Mouse (Mus musculus) testis, postnatal 14 days (tissue): ENCODE results near the gene Pdxk.
A peak's percentile ranks its signal among the peaks of the same experiment; 100 is the strongest.
"Not testable (repeated sequence)": the region's sequence is repeated elsewhere in the genome, so short reads cannot be mapped to it uniquely, and the experiment has no call there.

Experiments
- DNase-seq: peaks from one replicate; pipeline ENCODE4 v3.0.0; 2021; ENCODE audit warnings: low spot score

Gene Pdxk

GRCm38 (mm10) chr10:78464792-78465207 lies at the start of gene Pdxk:
Gene Pdxk (minus strand): TSS chr10:78464975.
- peak; percentile 89 for DNase-seq

DNA sequence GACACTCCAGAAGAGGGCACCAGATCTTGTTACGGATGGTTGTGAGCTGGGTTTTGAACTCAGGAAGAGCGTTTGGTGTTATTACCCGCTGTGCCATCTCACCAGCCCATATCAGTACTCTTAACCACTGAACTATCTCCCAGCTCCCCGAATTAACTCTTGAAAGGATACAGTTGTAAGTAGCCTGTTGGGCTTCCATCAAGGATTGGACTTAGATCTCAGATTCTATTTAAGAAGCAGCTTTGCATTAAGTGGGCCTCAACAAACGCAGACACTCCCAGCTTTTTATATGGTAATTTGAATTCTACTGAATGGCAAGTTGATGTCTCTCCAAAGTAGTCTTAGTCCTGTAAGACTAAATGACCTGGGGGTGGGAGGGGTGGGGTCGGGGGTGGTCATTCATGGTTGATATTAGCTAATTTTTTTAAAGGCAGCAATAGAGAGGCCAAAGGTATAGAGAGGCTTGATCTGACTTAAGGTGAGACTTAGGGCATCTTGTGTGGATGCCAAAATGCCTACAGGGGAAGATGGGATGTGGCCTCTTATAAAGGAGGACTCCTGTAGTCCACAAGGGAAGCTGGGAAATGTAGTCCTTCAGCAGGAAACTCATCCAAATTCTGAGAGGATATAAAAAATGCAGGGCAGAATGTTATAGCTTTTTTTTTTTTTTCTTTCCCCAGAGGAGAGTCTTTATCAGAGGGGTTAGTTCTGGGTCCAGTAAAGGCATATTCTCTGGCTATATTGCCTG lies 38.4 kb upstream of the Pdxk start:
- no peak for DNase-seq

DNA sequence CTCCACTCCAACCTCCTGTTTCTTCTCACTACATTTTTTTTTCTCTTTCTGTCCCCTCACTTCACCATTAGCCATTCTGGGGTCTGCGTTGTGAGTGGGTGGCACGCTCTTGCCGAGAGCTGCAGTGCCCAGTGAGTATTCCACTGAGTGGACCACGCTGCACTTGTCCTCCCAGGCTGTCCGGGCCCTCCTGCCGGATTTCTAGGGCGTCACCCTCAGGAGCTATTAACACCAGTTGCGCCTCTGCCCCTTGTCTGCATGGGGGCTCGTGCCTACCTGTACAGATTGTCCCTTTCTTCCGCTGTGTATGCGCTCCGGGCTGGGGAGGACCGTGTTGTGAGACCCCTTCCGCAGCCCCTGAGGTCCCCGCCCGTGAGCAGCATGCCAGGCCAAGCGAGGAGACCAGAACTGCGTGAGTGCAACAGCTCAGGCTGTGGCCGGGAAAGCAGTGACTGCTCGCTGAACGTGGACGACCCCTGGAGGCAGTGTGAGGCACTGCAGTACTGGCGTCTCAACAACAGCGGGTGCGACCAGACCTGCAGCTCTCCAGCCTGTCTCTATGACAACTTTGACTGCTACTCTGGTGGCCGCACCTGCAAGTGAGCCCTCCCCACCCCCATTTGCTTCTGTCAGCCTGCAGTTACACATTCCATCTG lies 22.8 kb upstream of the Pdxk start:
- peak; percentile 80 for DNase-seq

- no peak for DNase-seq
Observed at GRCm38 (mm10) chr10:78486871-78487270, 22.1 kb upstream of the Pdxk start.

- not testable (repeated sequence) for DNase-seq
Observed at GRCm38 (mm10) chr10:78485369-78485768, 20.6 kb upstream of the Pdxk start.

DNA sequence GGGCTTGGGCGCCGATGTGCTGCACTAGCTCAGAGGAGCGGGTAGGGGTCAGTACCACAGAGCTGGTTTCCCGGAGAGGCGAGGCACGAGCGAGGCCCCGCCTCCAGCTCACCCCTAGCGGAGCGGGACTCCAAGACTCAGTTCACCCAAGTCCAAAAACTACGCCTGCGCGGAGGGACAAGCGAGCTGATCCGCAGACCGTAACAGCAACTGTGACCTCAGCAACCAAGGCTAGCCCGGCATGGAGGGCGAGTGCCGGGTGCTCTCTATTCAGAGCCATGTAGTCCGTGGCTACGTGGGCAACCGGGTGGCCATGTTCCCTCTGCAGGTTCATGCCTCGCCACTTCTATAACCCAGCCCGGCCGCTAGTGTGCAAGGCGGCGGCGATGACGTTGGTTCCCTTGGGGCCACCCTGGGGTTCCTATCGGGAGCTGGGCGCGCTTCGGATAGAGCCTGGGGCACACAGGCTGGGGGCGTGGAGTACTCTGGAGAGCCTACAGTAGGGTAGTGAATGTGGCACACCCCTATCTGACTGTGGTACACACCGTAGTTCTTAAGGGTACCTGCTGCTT lies 17.2 kb upstream of the Pdxk start:
- no peak for DNase-seq

DNA sequence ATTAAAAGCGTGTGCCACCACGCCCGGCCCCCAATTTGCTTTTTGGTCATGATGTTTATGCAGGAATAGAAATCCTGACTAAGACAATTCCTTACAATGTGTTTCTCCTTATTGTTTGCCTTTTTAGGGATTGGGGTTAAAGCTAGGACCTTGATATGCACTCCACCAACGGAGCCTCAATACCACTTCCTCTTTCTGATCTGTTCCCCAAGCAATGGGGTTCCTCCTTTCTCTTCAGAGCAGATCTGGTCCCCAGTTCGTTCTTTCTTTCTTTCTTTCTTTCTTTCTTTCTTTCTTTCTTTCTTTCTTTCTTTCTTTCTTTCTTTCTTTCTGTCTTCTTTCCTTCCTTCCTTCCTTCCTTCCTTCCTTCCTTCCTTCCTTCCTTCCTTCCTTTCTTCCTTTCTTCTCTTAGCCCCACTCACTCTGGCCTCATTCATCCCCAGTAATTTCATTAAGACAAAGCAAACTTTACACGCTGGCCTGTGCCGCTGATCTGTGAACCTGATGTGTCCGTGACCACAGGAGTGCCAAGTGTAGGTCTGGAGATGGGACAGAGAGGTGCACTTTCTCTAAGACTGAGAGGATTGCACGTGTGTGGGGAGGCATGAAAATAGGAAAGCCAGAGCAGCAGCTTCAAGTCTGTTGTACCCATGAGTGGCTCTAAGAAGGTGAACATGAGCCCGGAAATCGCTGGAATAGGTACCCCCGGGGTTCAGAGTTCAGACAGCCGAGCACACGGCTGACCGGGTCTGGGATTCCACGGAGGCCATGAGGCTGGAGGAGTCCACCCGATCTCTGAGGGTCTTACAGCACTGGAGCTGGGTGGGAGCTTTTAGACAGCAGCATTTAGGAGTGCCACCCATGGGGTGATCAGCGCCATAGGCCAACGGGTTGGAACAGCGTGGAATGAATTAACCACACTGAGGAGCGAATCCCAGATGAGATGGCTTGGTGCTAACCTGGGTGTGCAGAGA lies 16.5 kb upstream of the Pdxk start:
- DNase-seq = no peak

- no peak for DNase-seq
Observed at GRCm38 (mm10) chr10:78476821-78477220, 12.0 kb upstream of the Pdxk start.

GRCm38 (mm10) chr10:78474759-78475158 lies 10.0 kb upstream of the Pdxk start:
- DNase-seq = no peak

DNA sequence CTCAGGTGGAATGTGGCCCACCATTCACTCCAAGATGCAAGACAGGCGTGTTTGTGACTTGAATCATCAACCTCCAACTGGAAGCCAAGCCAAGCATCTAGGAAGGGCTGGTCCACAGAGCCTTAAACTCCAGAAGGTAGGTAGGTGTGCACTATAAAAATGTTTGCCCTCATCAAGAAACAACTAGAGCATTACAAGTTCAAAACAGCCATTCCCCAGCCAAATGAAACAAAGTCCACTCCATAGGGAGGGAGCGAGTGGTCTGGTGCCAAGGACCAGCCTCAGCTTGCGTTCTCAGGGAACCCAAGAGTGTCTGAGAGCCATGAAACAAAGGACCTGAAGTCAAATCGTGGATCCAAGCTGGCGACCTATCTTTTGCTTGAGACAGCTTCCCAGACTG lies 8.7 kb upstream of the Pdxk start:
- DNase-seq = no peak

DNA sequence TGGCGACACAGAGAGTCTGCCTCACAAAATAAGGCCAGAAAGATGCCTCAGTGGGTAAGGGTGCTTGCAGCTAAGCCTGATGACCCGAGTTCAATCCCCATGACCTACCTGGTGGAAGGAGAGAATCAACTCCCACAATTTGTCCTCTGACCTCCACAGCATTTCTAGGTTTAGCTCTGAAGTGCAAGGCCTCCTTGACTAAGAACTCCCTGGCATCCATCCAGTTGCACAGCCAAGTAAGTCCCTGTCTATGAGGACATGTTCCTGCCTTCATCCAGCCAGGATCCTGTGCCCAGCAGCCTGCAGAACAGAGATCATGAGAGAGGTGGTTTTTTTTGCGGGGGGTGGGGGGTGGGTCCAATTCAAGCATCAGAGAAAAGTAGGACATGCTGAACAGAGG lies 7.3 kb upstream of the Pdxk start:
- DNase-seq = no peak

DNA sequence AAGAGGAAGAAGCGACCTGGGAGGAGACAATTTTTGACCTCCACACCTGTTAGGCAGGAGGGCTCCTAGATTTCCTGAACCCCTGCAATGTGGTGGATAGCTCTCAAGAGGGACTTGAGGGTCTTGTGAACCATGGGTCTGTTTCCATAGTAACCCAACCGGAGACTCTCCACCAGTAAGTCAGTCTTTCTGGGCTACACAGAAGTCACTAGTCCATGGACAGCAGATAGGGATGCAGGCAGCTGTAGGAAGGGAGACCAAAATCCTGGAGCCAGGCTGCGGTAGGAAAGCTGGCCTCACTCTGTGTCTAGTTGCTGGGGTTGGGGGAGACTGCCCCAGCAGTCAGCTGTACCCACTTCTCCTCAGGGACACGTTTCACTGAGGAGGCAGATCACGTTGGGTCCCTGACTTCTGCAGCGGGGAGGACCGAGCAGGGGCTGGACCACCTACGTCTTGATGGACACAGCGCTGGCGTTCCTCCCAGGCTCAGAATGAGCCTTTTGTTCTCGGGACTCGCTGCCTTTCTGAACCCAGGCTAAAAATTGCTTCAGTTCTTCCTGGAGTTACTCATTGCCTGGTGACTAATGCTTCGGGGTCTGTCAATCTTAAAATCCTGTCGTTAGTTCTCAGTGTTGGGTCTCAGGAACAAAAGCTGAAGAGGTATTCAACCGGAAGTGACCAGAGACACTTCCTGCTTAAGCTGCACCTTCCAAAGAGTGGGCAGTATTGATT lies 6.0 kb upstream of the Pdxk start:
- DNase-seq = no peak

GRCm38 (mm10) chr10:78467761-78468310 lies 3.1 kb upstream of the Pdxk start:
- DNase-seq = peak; percentile 50

DNA sequence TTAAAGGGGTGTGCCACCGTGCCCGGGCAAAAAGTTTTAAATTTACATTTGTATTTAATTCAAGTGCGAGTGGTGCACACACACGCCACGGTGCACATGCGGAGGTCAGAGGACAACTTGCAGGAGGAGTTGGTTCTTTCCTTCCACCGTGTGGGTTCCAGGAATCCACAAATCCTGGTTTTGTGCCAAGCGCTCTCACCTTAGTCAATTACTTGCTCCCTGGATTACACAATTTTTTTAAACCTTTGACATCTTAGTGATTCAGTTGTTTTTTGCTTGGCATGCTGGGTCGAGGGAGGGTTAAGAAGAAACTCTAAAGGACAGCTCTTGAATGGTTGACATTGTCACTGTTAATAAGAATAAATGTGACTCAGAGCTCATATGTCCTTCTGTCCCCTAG lies 1.9 kb upstream of the Pdxk start:
- DNase-seq = no peak

GRCm38 (mm10) chr10:78465472-78465871 lies 697 bp upstream of the Pdxk start:
- DNase-seq = no peak

DNA sequence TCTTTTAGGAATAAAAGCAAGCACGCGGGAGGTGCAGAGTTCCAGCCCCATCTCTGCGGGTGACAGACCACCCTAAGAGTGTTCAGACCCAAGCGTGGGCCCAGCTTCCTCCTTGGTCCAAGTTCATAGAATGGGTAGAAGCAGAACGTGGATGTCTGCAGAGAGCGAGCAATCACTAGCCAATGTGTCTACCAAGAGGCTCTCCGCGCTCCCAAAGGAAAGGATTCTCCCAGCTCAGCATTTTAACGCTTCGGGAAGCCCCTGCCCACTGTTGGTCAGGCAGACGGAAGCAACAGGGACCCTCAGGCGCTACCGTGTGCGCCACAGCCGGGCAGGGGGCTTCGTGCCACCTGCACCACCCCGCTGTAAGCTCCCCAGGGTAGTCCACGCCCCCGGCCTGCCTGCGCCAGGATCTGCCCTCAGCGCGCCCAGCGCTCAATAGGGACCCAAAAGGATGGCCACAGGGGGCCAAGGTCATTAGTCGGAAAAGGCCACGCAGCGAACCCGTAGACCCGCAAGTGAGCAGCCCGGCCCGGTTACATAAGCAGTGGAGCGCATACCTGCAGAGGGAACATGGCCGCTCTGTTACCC lies 479 bp downstream of the Pdxk start:
- DNase-seq = no peak

- no peak for DNase-seq
Observed at GRCm38 (mm10) chr10:78463769-78464167, 1.0 kb downstream of the Pdxk start.

- DNase-seq = no peak
Observed at GRCm38 (mm10) chr10:78462945-78463768, 1.6 kb downstream of the Pdxk start.

DNA sequence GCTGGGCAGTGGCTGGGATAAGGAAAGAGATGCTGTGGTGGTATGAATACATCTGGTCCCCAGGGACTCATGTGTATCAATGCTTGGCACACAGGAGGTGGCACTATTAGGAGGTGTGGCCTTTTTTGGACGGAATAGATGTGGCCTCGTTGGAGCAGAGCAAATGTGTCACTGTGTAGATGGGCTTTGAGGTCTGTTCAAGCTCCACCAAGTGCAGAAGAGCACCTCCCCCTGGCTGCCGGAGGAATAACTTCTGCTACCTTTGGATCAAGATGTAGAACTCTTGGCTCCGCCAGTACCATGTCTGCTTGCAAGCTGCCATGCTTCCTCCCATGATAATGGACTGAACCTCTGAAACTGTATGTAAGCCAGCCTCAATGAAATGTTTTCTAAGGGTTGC lies 3.0 kb downstream of the Pdxk start:
- DNase-seq = no peak

DNA sequence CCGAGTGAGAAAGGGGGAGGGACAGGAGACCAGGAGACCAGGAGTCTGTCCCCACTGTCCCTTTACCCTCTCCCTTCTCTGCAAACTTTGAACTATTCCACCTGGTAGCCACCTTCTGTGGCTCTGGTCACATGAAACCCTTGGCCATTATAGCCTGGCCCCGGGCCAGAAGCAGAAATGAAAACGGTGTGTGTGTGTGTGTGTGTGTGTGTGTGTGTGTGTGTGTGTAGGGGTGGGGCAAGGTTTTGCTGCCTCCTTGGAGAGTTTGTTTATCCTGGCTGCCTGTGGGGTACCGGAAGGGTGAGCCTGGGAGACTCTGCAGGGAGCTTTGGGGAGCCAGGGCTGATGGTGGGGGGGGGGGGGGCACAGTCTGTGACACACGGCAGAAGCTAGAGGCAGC lies 4.3 kb downstream of the Pdxk start:
- no peak for DNase-seq
